Mouse (Mus musculus) embryo, embryonic 11 days (tissue): ENCODE measurements around the gene Cdan1.
"Not testable (repeated sequence)": the region's sequence is repeated elsewhere in the genome, so short reads cannot be mapped to it uniquely, and the experiment has no call there.

Experiments used
- DNase-seq: peaks from one replicate; pipeline ENCODE4 v3.0.0-alpha.2; 2015

Gene Cdan1

DNA sequence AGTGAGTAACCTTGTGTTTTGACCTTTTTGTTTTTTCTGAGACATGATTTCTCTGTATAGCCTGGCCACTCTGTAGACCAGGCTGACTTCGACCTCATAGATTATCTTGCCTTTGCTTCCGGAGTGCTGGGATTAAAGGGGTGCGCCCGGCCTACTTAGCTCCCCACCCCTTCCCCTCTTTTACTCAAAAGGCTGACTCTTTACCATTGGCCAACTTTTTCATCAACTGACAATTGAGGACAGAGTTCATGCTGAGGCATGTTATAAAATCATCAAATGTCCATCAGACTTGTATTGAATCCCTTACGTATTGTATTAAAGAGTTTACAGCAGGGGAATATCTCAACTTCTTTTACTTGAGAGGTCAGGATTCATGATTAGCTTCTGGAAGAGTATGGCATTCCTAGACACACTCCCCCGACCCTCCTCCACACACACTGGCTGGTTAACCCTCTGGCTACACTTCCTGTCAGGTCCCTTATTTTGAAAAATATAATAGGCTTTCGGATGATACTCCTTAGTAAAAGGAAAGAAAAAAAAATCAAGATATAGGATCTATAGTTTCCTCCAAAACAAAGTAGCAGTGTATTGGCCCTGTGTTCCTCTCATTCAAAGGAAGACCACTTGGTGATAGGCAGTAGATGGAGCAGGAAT lies 117.9 kb downstream of the Cdan1 start:
- no peak for DNase-seq

DNA sequence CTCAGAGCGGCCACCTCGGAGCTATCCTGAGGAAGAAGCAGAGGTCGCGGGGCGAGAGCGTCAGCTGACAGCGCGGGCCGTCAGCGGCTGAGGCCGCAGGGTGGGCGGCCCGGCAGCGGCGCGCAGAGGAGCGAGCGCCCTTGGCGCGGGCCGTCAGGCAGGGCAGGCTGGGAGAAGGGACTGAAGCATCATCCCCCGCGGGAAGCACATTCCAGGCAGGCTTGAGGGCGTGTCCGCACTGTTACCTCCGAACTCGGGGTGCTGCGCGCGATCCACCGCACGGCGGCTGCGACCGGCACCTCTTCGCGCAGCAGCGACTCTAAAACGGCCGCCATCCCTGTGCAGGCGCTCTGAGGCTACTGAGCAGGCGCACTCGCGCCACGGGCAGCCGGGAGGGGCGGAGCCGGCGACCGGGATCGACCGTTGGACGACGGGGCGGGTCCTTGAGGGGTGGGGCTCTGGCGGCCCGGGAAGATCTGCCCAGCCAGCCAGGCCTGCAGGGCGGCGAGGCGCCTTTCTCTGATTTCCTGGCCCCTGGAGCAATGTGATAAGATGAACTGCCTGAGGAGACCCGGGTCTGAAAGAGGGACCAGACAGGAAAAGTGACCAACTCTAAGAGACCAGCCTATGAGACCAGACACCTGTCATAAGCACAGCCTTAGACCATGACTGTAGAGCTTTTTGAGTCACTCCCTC lies 118.6 kb downstream of the Cdan1 start:
- peak; percentile 97 for DNase-seq

DNA sequence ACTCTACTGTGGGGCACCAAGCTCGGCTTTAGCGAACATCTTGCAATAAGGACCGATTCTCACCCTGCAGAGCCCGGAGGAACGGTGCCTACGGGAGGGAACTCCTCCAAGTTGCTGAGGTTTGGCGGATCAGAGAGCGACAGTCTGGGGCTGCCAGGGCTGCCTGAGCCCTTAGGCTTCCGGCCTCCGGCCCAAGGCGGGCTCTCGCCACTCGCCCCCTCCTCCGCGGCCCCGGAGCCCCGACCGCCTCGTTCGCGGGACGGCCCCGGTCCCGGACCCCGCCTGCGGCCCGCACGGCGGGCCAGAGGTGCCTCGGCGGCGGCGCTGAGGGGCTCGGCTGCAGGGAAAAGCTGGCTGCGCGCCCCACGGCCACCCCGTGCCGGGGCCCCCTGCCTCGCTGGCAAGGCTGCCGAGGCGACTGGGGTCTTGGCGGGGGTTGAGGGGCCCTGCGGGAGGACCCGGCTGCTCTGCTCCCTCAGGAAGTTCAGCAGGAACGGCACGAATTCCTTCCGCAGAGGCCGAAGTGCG lies 119.2 kb downstream of the Cdan1 start:
- DNase-seq, result peak; percentile 41

DNA sequence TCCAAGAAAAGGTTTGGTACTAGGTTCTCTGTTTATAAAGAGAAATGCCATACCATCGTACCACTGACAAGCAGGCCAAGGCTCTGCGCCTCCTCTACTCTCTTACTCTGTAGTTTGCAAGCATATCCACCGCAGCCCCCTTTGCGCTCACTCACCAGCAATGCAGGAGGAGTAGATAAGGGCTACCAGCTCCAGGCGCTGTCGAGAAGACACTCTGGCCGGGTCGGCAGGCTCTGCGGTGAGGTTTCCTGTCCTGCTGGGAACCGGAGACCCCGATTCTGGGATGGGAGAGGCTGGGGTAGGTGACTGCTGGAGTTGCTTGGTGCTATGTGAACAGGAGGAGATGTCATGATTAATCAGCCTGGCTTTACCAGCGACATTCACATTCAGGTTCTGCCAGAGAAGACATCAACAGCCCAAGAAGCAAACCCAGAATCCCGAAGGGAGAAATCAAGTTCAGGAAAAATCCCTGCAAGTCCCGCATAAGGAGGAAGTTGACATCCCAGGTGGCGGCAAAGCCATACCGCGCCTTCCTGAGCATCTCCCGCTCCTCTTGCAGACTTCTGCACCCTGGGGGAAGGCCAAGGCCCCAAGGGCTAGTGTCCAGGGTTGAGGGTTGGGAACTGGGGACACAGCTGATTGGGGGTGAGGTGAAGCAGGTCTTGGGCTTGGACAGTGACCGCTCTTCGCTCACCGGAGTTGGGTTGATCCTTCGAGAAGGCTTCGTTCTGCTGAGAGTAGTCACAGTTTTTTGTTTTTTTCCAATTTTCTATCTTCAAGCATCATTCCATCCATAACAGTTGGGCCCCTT lies 119.9 kb downstream of the Cdan1 start:
- peak; percentile 38 for DNase-seq

GRCm38 (mm10) chr2:120724176-120724575 lies 125.8 kb downstream of the Cdan1 start:
- no peak for DNase-seq

GRCm38 (mm10) chr2:120723621-120724020 lies 126.3 kb downstream of the Cdan1 start:
- DNase-seq, result no peak

DNA sequence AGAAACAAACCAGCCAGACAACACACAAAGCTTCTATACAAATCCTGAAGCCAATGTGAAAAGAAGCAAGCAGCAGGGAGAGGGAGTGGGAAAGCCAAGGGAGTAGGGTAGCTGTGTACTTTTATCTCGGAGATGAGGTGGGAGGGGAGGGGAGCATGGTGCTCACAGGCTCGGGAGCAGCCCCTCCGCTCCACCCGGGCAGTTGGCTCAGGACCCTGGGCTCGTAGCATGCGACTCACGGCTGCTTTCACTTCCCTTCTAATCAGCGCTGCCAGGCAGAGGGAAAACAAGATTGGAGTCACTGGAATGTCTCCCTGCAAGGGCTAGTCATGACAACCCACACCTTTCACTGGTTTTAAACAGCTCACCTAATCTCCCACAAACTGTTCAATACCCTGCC lies 127.4 kb downstream of the Cdan1 start:
- DNase-seq, result no peak

DNA sequence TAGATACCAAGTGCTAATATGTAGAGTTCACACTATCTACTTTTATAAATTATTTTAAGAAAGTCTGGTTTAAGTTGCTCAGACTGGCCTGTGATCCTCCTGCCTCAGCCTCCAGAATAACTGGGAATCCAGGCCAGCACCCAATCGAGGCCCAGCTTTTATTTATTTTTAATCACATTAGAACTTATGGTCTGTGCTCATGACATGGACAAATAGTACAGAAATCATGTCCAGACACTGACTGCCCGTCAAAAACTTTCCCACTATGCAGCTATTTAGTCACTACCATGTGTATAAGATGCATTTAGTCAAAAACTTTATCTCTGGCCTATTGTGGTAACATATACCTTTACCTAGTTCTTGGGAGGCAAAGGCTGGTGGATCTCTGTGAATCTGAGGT lies 128.0 kb downstream of the Cdan1 start:
- no peak for DNase-seq

DNA sequence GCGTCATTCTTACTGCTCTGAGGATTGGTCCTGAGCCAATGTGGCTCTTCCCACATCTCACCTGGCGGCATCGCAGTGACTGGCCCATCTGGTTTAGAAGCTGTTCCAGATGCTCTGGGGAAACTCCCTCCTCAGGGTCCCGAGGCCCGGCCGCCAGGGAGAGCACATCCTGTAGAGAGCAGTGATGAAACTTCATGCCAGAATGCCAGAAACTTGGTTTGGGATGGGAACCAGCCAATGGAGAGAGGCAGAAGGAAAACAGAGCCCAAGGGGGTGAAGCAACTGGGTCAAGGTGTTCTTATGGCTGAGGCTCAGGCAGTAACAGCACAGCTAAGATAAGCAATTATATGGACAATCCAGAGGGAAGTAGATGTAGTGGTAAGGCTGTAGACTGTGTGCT lies 129.1 kb downstream of the Cdan1 start:
- no peak for DNase-seq

- DNase-seq, result no peak
These were observed 131.4 kb downstream of the Cdan1 start for GRCm38 (mm10) chr2:120718496-120718895.

- no peak for DNase-seq
These were observed 136.5 kb downstream of the Cdan1 start for GRCm38 (mm10) chr2:120713441-120713840.

GRCm38 (mm10) chr2:120710948-120711347 lies 139.0 kb downstream of the Cdan1 start:
- no peak for DNase-seq

DNA sequence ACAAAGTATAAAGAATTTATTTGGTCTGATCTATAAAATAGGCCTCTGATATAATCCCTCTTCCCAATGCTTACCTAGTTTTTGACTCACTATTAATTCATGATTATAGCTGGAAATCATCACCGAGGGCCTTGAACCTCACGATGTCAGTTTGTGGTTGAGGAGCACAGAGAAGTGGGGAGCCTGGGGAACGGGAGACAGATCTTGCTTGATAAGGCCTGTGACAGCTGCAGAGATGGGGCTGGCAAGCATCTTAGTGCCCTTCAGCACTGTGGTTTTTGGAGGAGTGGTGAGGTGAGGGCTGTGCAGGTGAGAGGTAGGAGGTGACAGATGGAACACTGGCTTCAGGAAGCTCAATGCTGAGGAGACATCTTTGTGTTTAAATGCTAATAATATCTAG lies 139.8 kb downstream of the Cdan1 start:
- DNase-seq, result no peak

DNA sequence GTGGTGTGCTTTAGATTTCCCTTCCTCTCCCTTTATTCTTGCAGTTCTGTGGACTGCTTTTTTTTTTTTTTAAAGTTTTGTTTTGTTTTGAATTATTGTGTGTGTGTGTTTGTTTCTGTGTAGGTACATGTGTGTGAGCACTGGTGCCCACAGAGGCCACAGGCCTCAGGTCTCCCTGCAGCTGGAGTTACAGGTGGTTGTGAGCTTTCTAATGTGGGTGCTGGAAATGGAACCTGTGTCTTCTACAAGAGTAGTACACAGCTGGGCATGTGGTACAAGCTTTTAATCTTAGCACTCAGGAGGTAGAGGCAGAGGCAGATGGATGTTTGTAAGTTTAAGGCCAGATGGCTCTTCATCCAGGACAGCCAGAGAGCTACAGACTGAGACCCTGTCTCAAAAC lies 142.9 kb downstream of the Cdan1 start:
- DNase-seq, result no peak

- DNase-seq, result no peak
These were observed 147.3 kb downstream of the Cdan1 start for GRCm38 (mm10) chr2:120702675-120703074.

DNA sequence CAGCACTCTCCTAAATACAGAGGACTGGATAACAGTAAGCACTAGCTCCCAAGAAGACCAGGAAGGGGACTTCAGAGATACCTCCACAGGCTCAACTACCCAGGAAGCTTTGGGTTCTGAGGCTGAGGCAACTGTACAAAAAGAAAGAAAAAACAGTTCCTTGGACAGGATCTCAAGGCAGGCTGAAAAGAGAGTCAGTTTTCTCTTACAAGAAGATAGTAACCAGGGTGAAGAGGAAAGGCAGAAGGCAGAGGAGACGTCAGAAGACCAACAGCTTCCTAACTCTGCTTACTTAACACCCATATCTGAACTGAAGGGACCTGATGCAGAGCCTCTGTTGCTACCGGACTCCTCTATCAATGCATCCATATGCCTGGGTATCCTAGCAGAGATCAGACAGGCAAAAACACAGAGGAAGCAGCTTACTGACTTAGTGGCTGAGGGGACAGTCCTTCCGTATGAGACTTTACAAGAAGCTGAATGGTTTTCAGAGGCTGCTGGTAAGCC lies 149.5 kb downstream of the Cdan1 start:
- DNase-seq, result no peak

- no peak for DNase-seq
These were observed 152.2 kb downstream of the Cdan1 start for GRCm38 (mm10) chr2:120697767-120698166.

DNA sequence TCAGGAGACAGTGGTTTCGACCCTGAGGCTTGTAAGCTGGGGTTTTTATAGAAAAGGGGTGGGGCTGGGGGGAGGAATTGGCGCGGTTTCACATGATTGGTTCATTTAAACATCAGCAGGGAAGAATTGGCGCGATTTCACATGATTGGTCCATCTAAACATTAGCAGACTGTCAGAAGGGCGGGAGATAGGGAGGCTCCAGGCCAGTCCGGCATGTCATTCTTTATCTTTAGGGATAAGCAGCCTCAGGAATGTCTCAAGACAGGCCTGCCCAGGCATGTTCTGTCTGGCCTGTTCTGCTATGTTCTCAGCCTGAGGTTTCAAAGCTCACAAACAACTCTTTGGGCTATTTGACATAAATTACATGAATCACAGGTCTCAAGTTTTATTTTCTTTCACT lies 168.8 kb downstream of the Cdan1 start:
- not testable (repeated sequence) for DNase-seq

GRCm38 (mm10) chr2:120670253-120670652 lies 179.7 kb downstream of the Cdan1 start:
- DNase-seq, result no peak

DNA sequence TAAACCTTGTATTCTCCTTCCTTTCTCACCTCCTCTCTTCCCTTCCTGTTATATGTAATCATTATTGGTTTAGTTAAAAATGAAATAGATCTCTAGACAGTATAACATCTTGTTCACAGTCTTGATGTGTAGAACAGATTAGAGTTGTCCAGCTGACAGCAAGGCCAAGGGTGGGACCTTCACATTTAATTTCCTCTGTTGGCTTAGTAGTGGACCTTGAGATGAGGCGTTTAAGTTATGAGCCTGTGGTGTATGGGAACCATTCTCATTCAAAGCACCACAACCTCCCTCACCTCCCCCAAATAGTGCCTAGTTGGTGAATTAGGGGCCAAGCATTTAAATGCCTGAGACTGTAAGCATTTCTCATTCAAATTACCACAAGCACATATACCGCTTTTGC lies 182.5 kb downstream of the Cdan1 start:
- no peak for DNase-seq
